Mouse (Mus musculus) forebrain, embryonic 15.5 days (tissue): ENCODE data around the gene D230025D16Rik. TPM values are rescaled to one million over a fixed set of nuclear protein-coding genes. Genes with fewer than 3 reads are reported as not detected.
"Not testable (repeated sequence)": the region's sequence is repeated elsewhere in the genome, so short reads cannot be mapped to it uniquely, and the experiment has no call there.

Experiments used
- ATAC-seq: fragments of 200-750 bp; cut with Nextera tagmentation; replicated peaks from 2 replicates; pipeline ENCODE4 v1.8.0; 2017; ENCODE audit warnings: mild to moderate bottlenecking, moderate TSS enrichment, moderate library complexity
- H3K27ac ChIP-seq: fragments of 300-500 bp; sonication (generic); replicated peaks from 2 replicates; pipeline ENCODE4 v1.5.1; 2015; ENCODE audit warnings: mild to moderate bottlenecking, inconsistent platforms
- H3K27me3 ChIP-seq: fragments of 300-500 bp; sonication (generic); 2 replicates; pipeline ENCODE4 v1.6.1; 2015; ENCODE audit warnings: inconsistent platforms
- H3K36me3 ChIP-seq: fragments of 300-500 bp; sonication (generic); 2 replicates; pipeline ENCODE4 v1.6.1; 2015; ENCODE audit warnings: mild to moderate bottlenecking, inconsistent platforms
- H3K4me1 ChIP-seq: fragments of 300-500 bp; sonication (generic); 2 replicates; pipeline ENCODE4 v1.6.1; 2015; ENCODE audit warnings: inconsistent platforms
- H3K4me2 ChIP-seq: fragments of 300-500 bp; sonication (generic); replicated peaks from 2 replicates; pipeline ENCODE4 v1.6.1; 2015; ENCODE audit warnings: mild to moderate bottlenecking, inconsistent platforms
- H3K4me3 ChIP-seq: fragments of 300-500 bp; sonication (generic); 2 replicates; pipeline ENCODE4 v1.5.1; 2015; ENCODE audit warnings: mild to moderate bottlenecking, inconsistent platforms
- H3K9ac ChIP-seq: fragments of 300-500 bp; sonication (generic); replicated peaks from 2 replicates; pipeline ENCODE4 v1.6.1; 2015; ENCODE audit warnings: mild to moderate bottlenecking, inconsistent platforms
- H3K9me3 ChIP-seq: fragments of 300-500 bp; sonication (generic); 2 replicates; pipeline ENCODE4 v1.6.1; 2016; ENCODE audit warnings: inconsistent platforms
- WGBS: fragments of 180-500 bp; shearing (Covaris S2); methylation state at CpG from one replicate; pipeline ENCODE4 v1.1.7; 2015; ENCODE audit warnings: mixed read lengths; 5-methylcytosine and 5-hydroxymethylcytosine counted together
- polyA plus RNA-seq: library from polyadenylated mRNA; unstranded; fragments of >200 nt; fragmentation: Nextera tagmentation; extraction: Ambion mirVana; gene quantifications from 2 replicates; pipeline ENCODE4 v1.2.1, GENCODE M21; 2015

D230025D16Rik gene
- 32.5 and 33.1 TPM in 2 replicates for polyA plus RNA-seq

DNA sequence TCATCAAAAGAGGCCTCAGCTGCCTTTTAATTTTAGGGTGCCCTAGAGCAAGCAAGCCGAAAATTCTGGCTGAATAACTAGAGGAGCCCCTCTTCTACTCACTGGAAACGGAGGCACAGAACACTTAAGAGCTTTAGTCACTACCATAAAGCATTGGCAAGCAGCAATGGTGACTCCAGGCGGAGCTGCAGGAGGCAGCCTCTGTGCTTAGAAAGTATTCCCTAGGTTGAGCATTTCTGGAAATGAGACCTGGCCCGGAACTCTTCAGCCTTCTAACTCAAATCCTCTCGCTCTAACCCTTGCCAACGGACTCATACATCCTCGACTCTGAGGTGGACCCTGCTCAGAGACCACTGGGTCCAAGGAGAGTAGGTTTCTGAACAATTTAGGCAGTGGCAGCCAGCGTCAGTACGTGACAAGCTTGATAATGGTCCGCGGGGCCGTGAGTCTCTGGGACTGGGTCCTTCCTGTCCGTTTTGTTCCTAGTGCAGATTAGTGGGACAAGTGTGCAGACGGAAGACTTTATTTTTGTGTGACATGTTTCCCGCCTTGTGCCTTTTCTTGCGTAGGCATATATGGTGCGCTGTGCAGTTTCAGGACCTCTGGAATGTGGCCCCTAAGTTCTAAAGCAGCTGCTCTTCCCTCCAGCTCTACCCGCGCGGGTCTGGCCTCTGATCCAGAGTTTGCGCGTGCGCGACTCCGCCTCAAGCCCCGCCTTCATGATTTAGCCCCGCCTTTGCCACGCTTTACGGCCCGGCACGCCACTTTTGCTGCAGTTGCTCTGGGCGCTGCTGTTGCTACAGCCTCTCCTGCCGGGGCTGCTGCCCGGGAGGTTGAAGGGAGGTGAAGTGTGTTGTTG is at the start of gene D230025D16Rik:
TSS of gene D230025D16Rik (plus strand) at position 733 of the 859 bp plus-strand sequence.
- WGBS = 1% methylated on average over 34 of the region's 34 CpGs
- peak; percentile 96 for ATAC-seq
- Histone ChIP-seq H3K9me3 (no peaks in the 10 kb centered on the region), H3K4me2 (peak within 1 kb of the TSS; percentile 78), H3K27me3 (no peaks in the 10 kb centered on the region), H3K9ac (peak within 1 kb of the TSS; percentile 94), H3K4me1 (peaks cover 23% of the 10 kb centered on the region), H3K4me3 (peak within 1 kb of the TSS; percentile 98), H3K27ac (peak within 1 kb of the TSS; percentile 75), H3K36me3 (no peaks in the 10 kb centered on the region)

DNA sequence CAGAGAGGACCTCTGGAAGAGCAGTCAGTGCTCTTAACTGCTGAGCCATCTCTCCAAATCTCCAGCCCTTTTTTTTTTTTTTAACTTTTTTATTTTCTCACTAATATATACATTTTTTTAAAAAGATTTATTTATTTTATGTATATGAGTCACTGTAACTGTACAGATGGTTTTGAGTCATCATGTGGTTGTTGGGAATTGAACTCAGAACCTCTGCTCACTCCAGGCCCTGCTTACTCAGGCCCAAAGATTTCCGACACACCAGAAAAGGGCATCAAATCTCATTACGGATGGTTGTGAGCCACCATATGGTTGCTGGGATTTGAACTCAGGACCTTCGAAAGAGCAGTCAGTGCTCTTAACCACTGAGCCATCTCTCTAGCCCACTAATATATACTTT is 49.7 kb upstream of the D230025D16Rik start:
- H3K4me2 ChIP-seq, H3K27me3 ChIP-seq, H3K4me3 ChIP-seq, H3K9me3 ChIP-seq, H3K27ac ChIP-seq, H3K9ac ChIP-seq, ATAC-seq: not testable (repeated sequence)
- H3K4me1 ChIP-seq = peaks cover 14% of the 10 kb centered on the region
- 97% methylated on average over 3 of the region's 3 CpGs for WGBS
- peaks cover 10% of the 10 kb centered on the region for H3K36me3 ChIP-seq

DNA sequence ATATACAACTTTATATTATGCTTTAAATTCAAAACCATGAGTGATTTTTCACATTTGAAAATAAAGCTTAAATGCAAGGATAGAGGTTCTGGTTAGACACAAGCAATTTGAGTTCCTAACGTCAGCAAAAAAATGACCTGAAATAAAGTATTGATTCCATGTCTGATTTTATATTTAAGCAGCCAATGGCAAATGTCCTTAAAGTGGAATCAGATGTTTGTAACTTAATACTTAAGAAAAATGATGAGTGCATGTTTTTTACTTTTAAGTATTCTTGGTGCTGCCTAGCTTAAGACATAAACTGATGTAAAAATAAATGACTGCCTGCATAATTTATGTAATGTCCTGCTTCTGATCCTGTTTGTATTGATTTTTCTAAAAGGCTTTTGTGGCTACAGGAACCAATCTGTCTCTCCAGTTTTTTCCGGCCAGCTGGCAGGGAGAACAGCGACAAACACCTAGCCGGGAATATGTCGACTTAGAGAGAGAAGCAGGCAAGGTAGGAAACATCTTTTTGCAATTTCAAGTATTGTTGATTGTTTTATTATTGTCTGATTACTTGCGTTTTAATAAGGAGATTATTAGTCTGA is 46.6 kb upstream of the D230025D16Rik start:
- H3K4me2 ChIP-seq = no peak overlapping the region
- H3K27me3 ChIP-seq = no peaks in the 10 kb centered on the region
- no peak overlapping the region for H3K4me3 ChIP-seq
- H3K9me3 ChIP-seq = no peaks in the 10 kb centered on the region
- no peak overlapping the region for H3K9ac ChIP-seq
- ATAC-seq = no peak
- no peak overlapping the region for H3K27ac ChIP-seq
- peaks cover 17% of the 10 kb centered on the region for H3K36me3 ChIP-seq
- WGBS = 72% methylated on average over 6 of the region's 6 CpGs
- peaks cover 3% of the 10 kb centered on the region for H3K4me1 ChIP-seq

DNA sequence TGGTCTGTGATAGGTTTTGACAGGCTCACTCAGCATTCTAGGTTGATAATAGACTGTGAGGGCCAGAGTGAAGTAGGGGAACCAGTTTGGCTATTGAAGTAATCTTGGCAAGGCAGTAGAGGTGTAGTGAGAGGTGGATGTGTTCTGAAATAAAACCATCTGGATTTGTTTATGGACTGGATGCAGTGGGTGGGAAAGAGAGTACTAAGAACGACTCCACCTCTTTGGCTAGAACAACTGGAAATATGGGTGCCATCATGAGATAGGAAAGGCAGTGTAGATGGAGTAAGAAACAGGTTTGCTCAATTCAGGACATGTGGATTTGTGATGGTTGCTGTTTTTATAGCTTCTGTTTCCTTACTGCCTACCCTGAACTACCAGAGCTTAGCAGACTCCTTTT is 42.7 kb upstream of the D230025D16Rik start:
- Histone ChIP-seq H3K27me3 (no peaks in the 10 kb centered on the region), H3K36me3 (peaks cover 10% of the 10 kb centered on the region), H3K4me2 (no peak overlapping the region), H3K9me3 (no peaks in the 10 kb centered on the region), H3K27ac (no peak overlapping the region), H3K4me1 (no peaks in the 10 kb centered on the region), H3K9ac (no peak overlapping the region), H3K4me3 (no peak overlapping the region)
- no peak for ATAC-seq
- WGBS = 83% methylated on average over 1 of the region's 1 CpGs

DNA sequence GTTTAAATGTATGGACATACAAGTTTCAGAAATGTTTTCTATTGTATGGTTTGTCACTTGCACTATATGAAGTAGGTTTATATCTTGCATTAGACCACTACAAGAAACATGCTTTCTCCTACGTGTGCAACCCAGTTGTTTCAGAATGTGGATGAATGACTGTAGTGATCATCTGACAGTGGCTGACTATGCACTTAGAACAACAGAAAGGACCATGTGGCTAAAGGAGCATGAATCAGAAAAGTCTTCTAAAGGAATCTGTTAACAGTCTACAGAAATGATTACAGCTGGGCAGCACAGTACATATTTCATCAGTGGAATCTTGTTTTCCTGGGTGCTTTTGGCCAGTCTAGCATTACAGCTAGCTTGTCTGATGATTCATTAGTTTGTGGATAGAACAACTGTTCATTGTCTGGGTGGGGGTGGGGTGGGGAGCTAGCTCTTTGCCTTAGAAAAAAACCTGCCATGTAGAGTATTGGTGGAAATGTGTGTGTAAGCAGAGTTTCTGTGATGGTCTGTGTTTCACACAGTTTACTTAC is 38.4 kb upstream of the D230025D16Rik start:
- Histone ChIP-seq H3K9me3 (no peaks in the 10 kb centered on the region), H3K4me1 (no peaks in the 10 kb centered on the region), H3K36me3 (peaks cover 3% of the 10 kb centered on the region; the same call in 1 of the 2 replicates), H3K4me3 (no peak overlapping the region), H3K27me3 (no peaks in the 10 kb centered on the region), H3K4me2 (no peak overlapping the region), H3K9ac (no peak overlapping the region), H3K27ac (no peak overlapping the region)
- no peak for ATAC-seq
- 67% methylated on average over 1 of the region's 1 CpGs for WGBS

DNA sequence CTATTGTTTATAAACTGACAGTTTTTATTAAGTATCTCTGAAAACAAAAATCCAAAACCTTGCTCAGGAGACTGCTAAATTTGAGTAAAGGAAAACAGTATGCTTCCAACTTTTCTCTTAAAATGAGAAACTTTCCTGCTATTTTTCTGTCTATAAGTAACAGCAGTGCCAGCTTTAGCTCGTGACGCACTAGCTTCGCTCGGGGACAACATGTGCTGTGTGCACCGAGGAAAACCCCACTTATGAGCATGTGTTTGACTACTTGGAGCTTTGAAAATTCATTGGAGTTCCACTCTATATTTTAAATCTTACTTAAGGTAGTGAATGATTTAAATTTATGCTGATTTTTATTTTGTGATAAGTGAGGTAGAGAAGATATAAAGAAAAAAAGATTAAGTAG is 32.8 kb upstream of the D230025D16Rik start:
- Histone ChIP-seq H3K36me3 (peaks cover 21% of the 10 kb centered on the region), H3K4me1 (no peaks in the 10 kb centered on the region), H3K27ac (no peak overlapping the region), H3K9me3 (no peaks in the 10 kb centered on the region), H3K4me2 (no peak overlapping the region), H3K4me3 (no peak overlapping the region), H3K9ac (no peak overlapping the region), H3K27me3 (no peaks in the 10 kb centered on the region)
- no peak for ATAC-seq
- 96% methylated on average over 5 of the region's 5 CpGs for WGBS

DNA sequence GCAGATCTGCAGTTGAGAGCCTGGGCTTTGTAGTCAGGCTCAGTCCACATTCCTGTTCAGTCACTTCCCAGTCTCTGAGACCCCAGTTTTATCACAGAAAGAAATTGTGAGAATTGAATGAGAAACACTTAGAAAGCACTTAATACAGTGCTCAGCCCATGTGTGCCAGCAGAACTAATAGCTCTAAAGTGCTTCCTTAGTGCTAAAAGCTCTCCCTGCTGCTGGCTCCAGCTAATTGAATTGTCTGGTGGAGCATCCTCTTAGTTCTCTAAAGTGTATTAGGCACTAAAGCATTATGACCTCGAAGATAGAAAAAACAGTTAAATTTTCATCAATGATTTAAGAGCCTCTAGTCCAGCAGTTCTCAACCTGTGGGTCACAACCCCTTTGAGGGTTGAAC is 19.2 kb upstream of the D230025D16Rik start:
- no peaks in the 10 kb centered on the region for H3K27me3 ChIP-seq
- peaks cover under 1% of the 10 kb centered on the region; the same call in 1 of the 2 replicates for H3K36me3 ChIP-seq
- no peak overlapping the region for H3K4me2 ChIP-seq
- H3K27ac ChIP-seq = no peak overlapping the region
- H3K4me1 ChIP-seq = no peaks in the 10 kb centered on the region
- 85% methylated on average over 1 of the region's 1 CpGs for WGBS
- ATAC-seq = 0 out of 2 replicates have a peak, but pooled peaks have one; percentile 46
- H3K4me3 ChIP-seq = no peak overlapping the region
- H3K9ac ChIP-seq = no peak overlapping the region
- no peaks in the 10 kb centered on the region for H3K9me3 ChIP-seq

DNA sequence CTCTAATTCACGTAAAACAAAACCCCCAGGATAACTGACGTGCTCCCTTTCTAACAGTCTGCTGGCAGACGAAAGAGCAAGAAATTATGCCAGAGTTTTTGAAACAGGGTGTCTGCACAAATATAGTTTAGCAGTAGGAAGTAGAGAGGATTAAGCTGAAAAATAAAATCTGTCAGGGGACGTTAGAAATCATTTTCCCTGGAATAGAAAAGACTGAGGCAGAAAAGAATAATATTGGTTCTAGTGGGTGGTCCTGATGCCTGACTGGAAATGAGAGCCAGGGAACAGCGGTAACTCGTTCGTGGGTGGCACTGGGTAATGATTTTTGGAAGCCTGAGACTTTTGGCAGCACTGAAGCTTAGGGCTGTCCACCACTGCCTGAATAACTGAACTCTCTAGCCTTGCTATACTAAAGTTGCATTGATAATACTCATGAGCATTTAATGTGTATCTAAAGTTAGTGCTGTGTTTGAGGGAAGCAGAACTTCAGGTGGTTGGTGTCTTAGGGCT is 18.1 kb upstream of the D230025D16Rik start:
- Histone ChIP-seq H3K4me2 (no peak overlapping the region), H3K9me3 (no peaks in the 10 kb centered on the region), H3K9ac (no peak overlapping the region), H3K36me3 (no peaks in the 10 kb centered on the region), H3K27ac (no peak overlapping the region), H3K4me1 (no peaks in the 10 kb centered on the region), H3K27me3 (no peaks in the 10 kb centered on the region), H3K4me3 (no peak overlapping the region)
- 53% methylated on average over 7 of the region's 7 CpGs for WGBS
- ATAC-seq = no peak

DNA sequence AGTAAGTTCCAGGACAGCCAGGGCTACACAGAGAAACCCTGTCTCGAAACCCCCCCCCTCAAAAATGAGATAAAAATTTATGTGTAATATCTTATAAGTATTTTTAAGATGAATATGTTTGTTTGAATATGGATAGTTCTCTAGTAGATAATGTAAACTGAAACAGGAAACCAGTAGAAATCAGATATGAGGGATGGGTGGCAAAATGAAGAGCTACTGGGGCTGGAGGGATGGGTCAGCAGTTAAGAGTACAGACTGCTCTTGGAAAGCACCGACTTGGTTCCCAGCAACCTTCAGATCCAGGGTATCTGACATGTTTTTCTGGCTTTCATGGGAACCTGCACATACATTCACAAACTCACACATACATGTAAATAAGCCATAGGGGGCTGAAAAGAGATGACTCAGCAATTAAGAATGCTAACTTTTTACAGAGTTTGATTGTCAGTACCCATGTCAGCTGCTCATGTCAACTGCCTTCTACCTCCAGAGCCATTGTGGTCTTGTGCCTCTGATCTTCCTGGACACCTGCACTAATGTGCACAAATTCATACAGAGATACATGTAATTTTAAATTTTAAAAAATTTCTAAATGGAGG is 17.2 kb upstream of the D230025D16Rik start:
- H3K4me1 ChIP-seq = no peaks in the 10 kb centered on the region
- H3K36me3 ChIP-seq = no peaks in the 10 kb centered on the region
- no peak overlapping the region for H3K4me2 ChIP-seq
- no peaks in the 10 kb centered on the region for H3K9me3 ChIP-seq
- no peak overlapping the region for H3K9ac ChIP-seq
- no peak for ATAC-seq
- no peak overlapping the region for H3K27ac ChIP-seq
- H3K4me3 ChIP-seq = no peak overlapping the region
- WGBS = 97% methylated on average over 2 of the region's 2 CpGs
- no peaks in the 10 kb centered on the region for H3K27me3 ChIP-seq

DNA sequence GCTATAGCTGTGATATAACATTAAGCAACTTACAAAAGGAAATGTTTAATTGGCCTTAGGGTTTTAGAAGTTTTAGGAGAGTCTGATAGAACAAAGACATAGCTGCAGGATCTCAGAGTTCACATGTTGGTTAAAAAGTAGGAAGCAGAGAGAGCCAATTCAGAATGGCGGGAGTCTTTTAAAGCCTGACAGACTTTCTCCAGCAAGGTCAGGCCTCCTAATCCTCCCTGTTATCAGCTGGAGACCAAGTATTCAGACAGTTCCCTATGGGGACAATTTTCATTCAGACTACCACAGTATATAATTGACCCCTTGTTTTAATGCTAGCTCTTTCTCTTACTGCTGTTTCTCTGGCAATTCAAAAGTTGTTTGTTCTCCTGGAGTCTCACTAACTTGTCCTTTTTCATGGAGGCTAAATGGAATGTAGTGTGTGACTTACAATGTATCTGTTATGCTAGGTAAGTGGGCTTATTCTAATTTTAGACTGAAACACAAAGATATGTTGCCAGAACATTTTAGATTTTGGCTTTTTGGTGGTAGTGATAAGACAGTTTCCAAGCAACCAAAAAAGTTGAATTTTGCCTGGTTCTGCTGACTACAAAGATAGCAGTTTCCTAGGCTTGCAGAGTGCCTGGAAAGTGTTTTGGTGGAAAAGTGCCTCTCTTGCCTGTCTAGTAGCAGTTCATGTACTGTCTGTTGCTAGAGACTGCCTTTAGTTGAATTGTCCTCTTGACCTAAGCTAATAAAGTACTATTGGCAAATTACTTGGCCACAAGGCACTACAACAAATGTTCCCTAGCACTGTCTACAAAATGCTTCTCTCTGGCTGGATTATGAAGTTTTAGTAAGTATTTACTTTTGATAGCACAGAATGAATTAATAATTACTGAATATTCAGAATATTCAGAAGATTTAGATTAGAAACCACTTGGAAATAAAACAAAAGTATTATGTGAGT is 15.5 kb upstream of the D230025D16Rik start:
- Histone ChIP-seq H3K27me3 (no peaks in the 10 kb centered on the region), H3K36me3 (no peaks in the 10 kb centered on the region), H3K27ac (no peak overlapping the region), H3K4me1 (no peaks in the 10 kb centered on the region), H3K4me2 (no peak overlapping the region), H3K9ac (no peak overlapping the region), H3K4me3 (no peak overlapping the region), H3K9me3 (no peaks in the 10 kb centered on the region)
- no peak for ATAC-seq
- 25% methylated on average over 1 of the region's 1 CpGs for WGBS

DNA sequence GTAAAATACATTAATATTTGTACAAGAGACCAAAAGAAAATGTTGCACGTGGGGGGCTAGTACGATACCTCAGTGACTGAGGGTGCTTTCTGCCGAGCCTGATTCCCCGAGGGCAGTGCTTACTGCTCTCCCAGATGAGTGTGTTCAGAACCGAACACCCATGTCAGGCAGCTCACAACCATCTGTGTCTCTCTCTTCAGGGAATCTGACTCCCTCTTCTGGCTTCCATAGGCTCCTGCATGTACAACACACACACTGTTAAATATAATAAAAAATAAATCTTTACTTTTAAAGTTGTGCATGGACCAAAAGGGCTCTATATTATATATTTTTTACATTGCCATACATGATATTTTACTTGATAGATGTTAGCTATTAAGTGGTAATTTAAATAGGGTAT is 10.8 kb upstream of the D230025D16Rik start:
- Histone ChIP-seq H3K27me3 (no peaks in the 10 kb centered on the region), H3K4me2 (no peak overlapping the region), H3K36me3 (peaks cover 3% of the 10 kb centered on the region; the same call in 1 of the 2 replicates), H3K4me3 (no peak overlapping the region), H3K9me3 (no peaks in the 10 kb centered on the region), H3K27ac (no peak overlapping the region), H3K4me1 (no peaks in the 10 kb centered on the region), H3K9ac (no peak overlapping the region)
- WGBS = 91% methylated on average over 5 of the region's 5 CpGs
- ATAC-seq = no peak
